Mouse (Mus musculus): Measurements from ENCODE around the gene Sox14.

DNA sequence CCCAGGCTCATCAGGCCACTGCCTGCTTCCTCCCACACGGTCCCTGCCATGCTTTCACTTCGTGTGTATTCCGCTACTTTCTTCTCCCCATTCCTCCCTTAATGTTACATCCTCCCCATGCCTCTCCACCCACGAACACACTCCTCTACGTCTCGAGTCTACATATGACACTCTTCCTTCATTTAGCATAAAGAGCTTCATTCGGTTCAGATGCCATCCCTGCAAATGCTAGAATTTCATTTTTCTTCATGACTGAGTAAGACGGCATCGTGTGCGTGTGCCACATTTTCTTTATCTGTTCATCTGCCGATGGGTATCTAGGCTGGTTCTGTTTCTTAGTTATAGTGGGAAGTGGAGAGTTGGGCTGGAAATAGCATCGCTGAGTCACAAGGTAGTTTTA is 39.3 kb downstream of the Sox14 start:
- no peak for TF ChIP-seq POLR2A (IDR thresholded peaks at IDR 0.05; ENCODE audit: low read depth, low read length)
- TF ChIP-seq CTCF (IDR thresholded peaks at IDR 0.05; ENCODE audit: extremely low read depth, insufficient read depth, insufficient read length, insufficient replicate concordance) = no peak

Measured in spleen, adult 2 months (tissue).